Mouse (Mus musculus) central nervous system, embryonic 11.5 days (tissue): Measurements from ENCODE around the gene Lsmem1. TPM values are rescaled to one million over a fixed set of nuclear protein-coding genes. Genes with fewer than 3 reads are reported as not detected.

ENCODE experiments used
- polyA plus RNA-seq: library from polyadenylated mRNA; depleted of rRNA; stranded (reverse); fragments of >200 nt; gene quantifications from 2 replicates; pipeline ENCODE4 v1.2.3, GENCODE M21; 2012; rRNA removed

Lsmem1 gene
- polyA plus RNA-seq = 0.50 and 0.53 TPM in 2 replicates

GRCm38 (mm10) chr12:40199302-40199701 lies at the start of gene Lsmem1:
Lsmem1 (minus strand) TSS chr12:40199490.

GRCm38 (mm10) chr12:40248454-40249180 lies 49.3 kb upstream of the Lsmem1 start, which contains the start of gene Ifrd1:
Ifrd1 (minus strand) TSS chr12:40248504.

GRCm38 (mm10) chr12:40133573-40134271 lies 65.6 kb downstream of the Lsmem1 start, which contains the start of gene Scin:
Scin (minus strand) TSS chr12:40134228.

Other genes with a start within 250 kb of the Lsmem1 start
- gene Arl4a, start 161.5 kb downstream of the Lsmem1 start, polyA plus RNA-seq = 34.0 and 34.4 TPM in 2 replicates
- gene Scin, start 65.3 kb downstream of the Lsmem1 start, polyA plus RNA-seq = 0.04 and 0.29 TPM in 2 replicates
- 56.4 and 75.2 TPM in 2 replicates for gene Ifrd1, start 49.0 kb upstream of the Lsmem1 start, polyA plus RNA-seq
- 15.5 and 24.5 TPM in 2 replicates for gene Zfp277, start 246.4 kb upstream of the Lsmem1 start, polyA plus RNA-seq
- 8.0 and 10.4 TPM in 2 replicates for gene Dock4, start 246.5 kb upstream of the Lsmem1 start, polyA plus RNA-seq